Mouse (Mus musculus): ENCODE data around the gene Bmp5. TPM values are rescaled to one million over a fixed set of nuclear protein-coding genes. Genes with fewer than 3 reads are reported as not detected.
A peak's percentile ranks its signal among the peaks of the same experiment; 100 is the strongest.

The Bmp5 gene
- total RNA-seq, 2 experiments from 2014 or later, result 0.65 to 1.2 TPM

GRCm38 (mm10) chr9:75840841-75841240 lies 65.7 kb downstream of the Bmp5 start:
- no peak for DNase-seq

GRCm38 (mm10) chr9:75846010-75846409 lies 70.8 kb downstream of the Bmp5 start:
- no peak for DNase-seq

GRCm38 (mm10) chr9:75850670-75851228 lies 75.6 kb downstream of the Bmp5 start:
- no peak for DNase-seq

GRCm38 (mm10) chr9:75858161-75858560 lies 83.0 kb downstream of the Bmp5 start:
- DNase-seq, result peak; percentile 9 to 10

GRCm38 (mm10) chr9:75858939-75859338 lies 83.8 kb downstream of the Bmp5 start:
- DNase-seq, result no peak

GRCm38 (mm10) chr9:75870332-75871177 lies 95.4 kb downstream of the Bmp5 start:
- DNase-seq, result peak in 1 of 2 experiments; percentile 8

- peak; percentile 14 to 22 for DNase-seq
Observed at GRCm38 (mm10) chr9:75876333-75876732, 101.2 kb downstream of the Bmp5 start.

GRCm38 (mm10) chr9:75883481-75884190 lies 108.5 kb downstream of the Bmp5 start:
- DNase-seq, result no peak

GRCm38 (mm10) chr9:75886801-75887544 lies 111.8 kb downstream of the Bmp5 start:
- no peak for DNase-seq

GRCm38 (mm10) chr9:75896918-75897317 lies 121.8 kb downstream of the Bmp5 start:
- DNase-seq, result no peak

- no peak for DNase-seq
Observed at GRCm38 (mm10) chr9:75898022-75898421, 122.9 kb downstream of the Bmp5 start.

GRCm38 (mm10) chr9:75901219-75901618 lies 126.1 kb downstream of the Bmp5 start:
- DNase-seq, result no peak

GRCm38 (mm10) chr9:75905497-75905896 lies 130.3 kb downstream of the Bmp5 start:
- DNase-seq, result no peak

- peak; percentile 88 to 91 for DNase-seq
Observed at GRCm38 (mm10) chr9:75910112-75910799, 135.1 kb downstream of the Bmp5 start.

- no peak for DNase-seq
Observed at GRCm38 (mm10) chr9:75911542-75911941, 136.4 kb downstream of the Bmp5 start.

- DNase-seq, result no peak
Observed at GRCm38 (mm10) chr9:75916027-75916426, 140.9 kb downstream of the Bmp5 start.

- peak; percentile 45 to 64 for DNase-seq
Observed at GRCm38 (mm10) chr9:75927196-75927880, 152.2 kb downstream of the Bmp5 start.

GRCm38 (mm10) chr9:75928068-75928467 lies 152.9 kb downstream of the Bmp5 start:
- no peak for DNase-seq

- no peak for DNase-seq
Observed at GRCm38 (mm10) chr9:75944663-75945062, 169.5 kb downstream of the Bmp5 start.
